Mouse (Mus musculus) effector memory CD4-positive, alpha-beta T cell, adult 5 months (primary cell): ENCODE results near the gene Mylk3. TPM values are rescaled to one million over a fixed set of nuclear protein-coding genes. Genes with fewer than 3 reads are reported as not detected.

Source experiments
- polyA plus RNA-seq: library from polyadenylated mRNA; unstranded; fragments of 100-300 nt; shearing (Covaris generic); gene quantifications from one replicate; pipeline ENCODE4 v1.2.1, GENCODE M21; 2017

The Mylk3 gene
- polyA plus RNA-seq: not detected

DNA sequence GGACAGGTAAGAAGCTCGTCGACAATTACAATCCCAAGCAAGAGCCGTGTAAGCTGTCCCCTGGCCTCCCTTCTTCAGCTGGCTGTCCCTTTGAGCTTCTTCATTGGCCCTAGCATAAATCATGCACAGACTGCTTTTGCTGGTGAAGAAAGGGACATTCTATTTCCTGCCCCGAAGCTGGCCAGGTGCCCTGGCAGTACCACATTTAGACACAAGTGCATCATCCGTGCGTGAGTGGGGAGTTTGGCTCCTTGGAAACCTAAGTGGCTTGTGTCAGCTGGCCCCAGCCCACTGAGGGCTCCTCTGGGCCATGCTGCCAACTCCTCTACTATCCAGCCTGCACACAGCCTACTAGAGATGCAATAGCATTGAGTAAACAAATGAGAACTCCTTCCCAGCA lies at the start of gene Mylk3:
Gene Mylk3, minus strand, starts transcription at position 141 of the 400 bp plus-strand sequence.

DNA sequence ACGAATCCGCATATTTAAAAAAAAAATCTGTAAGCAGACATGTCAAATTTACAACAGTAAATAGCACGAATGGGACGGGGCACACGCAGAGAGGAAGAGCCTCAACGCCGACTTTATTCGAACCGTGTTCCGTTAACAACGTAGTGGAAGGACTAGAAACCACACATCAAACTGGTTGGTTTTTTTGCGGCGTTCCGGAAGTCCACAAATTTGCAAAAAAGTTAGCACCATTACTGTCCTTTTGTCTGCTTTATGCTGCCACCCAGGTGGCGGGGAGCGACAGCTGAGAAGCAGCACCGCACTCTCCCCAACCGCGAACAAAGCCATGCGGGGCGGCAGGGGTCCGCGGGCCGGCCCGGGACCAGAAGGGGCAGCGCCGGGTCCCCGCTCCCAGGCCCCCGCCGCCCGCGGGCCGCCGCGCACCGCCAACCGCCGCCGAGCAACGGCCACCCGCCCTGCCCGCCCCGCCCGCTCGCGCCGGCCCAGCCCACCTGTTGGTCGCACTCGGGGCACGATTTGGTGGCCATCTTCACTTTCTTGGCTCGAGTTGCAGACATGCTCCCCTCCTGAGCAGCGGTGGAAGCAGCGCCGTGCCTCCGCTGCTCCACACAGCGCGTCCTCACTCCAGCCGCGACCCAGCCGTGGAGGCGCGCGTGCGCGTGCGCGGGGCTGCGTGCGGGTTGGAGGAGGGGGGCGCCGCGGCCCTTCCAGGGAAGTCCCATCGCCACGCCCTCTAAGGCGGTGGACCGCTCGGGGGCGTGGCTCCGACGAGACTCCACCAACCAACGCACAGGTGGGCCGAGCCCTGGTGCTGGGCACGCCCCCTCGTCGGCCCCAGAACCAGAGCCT lies 46.2 kb upstream of the Mylk3 start, which contains the start of gene 4921524J17Rik:
Gene 4921524J17Rik, minus strand, starts transcription at position 666 of the 849 bp plus-strand sequence.

GRCm38 (mm10) chr8:85299434-85300077 lies 86.6 kb downstream of the Mylk3 start, which contains the start of the genes Orc6 and Vps35:
Orc6 (plus strand) TSS chr8:85299632.
Vps35 (minus strand) TSS chr8:85299802.

Other genes with a start within 250 kb of the Mylk3 start
- gene Cks1brt, start 234.4 kb downstream of the Mylk3 start, polyA plus RNA-seq: not detected
- gene Olfr371, start 160.4 kb downstream of the Mylk3 start, polyA plus RNA-seq: not detected
- gene Orc6, start 86.7 kb downstream of the Mylk3 start, polyA plus RNA-seq: 33.3 TPM
- 64.5 TPM for gene Vps35, start 86.5 kb downstream of the Mylk3 start, polyA plus RNA-seq
- gene 4921524J17Rik, start 46.5 kb upstream of the Mylk3 start, polyA plus RNA-seq: 27.7 TPM
- gene Gpt2, start 106.2 kb upstream of the Mylk3 start, polyA plus RNA-seq: 0.55 TPM
- gene Dnaja2, start 169.0 kb upstream of the Mylk3 start, polyA plus RNA-seq: 248 TPM